Mouse (Mus musculus): ENCODE measurements at regions not wholly inside any gene's neighbourhood (a gene's known extent, or its start where the extent isn't known, plus 50 kb on each side); places are given as distances from the start of the nearest gene placed in this dataset.

DNA sequence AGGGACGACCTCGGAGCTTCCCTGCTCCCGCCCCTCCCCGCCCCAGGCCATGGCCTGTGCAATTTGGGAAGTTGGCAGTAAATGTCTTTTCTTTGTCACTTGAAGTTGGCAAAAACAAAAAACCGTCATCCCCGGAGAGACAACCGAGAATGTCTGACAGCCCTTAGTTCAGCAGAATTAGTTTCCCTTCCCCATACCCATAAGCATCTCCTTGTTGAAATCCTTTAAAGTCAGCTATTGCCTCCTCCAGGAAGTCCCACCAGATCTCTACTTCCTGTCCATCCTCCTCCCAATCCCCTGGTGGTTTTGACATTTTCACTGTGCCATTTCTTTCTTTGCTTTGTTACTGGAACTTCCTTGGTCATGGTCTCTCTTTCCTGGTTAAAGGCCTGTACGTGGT, 54.8 kb downstream of the Foxb1 start:
- no peak for DNase-seq
- intact Hi-C loops (cut with DNase I) = no loop called here
- TF ChIP-seq CTCF (IDR thresholded peaks at IDR 0.05) = no peak
- no peak overlapping the region for H3K27ac ChIP-seq
- H3K4me3 ChIP-seq = no peak overlapping the region

DNA sequence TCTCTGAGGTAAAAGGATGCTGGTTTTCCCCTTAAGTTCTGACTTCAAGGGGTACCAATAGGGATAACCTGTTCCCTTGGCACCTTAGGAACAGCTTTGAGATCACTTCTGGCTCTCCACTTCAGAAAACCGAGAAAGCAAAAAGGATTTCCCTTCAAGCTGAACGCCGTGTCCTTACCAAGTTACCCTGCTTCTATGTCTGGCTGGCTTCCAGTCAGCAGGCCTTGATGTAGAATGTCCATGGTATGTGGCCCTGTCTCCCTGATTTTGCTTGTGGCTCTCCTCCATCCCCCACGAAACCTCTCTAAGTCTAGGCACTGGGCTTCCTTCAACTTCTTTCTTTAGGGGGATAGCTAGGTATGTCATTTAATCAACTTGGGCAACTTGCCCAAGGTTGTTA, 55.7 kb downstream of the Foxb1 start:
- no peak overlapping the region for H3K27ac ChIP-seq
- DNase-seq = no peak
- TF ChIP-seq CTCF (IDR thresholded peaks at IDR 0.05) = no peak
- H3K4me3 ChIP-seq = no peak overlapping the region
- intact Hi-C loops (cut with DNase I) = no loop called here

DNA sequence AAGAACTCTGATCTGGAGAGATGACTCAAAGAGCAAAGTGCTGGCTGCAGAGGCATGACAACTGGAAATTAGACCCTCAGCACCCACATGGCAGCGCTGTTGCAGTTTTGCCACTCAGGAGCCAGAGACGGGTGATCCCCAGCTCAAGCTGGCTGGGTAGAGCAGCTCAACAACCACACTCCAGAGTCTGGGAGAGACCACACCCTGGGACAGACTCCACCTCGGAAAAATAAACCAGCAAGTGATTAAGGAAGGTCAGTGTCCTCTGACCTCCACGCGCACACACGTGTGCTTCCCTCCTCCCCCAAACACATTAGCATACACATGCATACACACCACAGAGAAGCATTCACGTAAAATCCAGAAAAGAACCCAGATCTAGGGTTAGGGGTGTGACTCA, 57.0 kb downstream of the Foxb1 start:
- Histone ChIP-seq H3K4me3 (no peak overlapping the region), H3K27ac (no peak overlapping the region)
- intact Hi-C loops (cut with DNase I) = no loop called here
- TF ChIP-seq CTCF (IDR thresholded peaks at IDR 0.05) = no peak
- DNase-seq = no peak

DNA sequence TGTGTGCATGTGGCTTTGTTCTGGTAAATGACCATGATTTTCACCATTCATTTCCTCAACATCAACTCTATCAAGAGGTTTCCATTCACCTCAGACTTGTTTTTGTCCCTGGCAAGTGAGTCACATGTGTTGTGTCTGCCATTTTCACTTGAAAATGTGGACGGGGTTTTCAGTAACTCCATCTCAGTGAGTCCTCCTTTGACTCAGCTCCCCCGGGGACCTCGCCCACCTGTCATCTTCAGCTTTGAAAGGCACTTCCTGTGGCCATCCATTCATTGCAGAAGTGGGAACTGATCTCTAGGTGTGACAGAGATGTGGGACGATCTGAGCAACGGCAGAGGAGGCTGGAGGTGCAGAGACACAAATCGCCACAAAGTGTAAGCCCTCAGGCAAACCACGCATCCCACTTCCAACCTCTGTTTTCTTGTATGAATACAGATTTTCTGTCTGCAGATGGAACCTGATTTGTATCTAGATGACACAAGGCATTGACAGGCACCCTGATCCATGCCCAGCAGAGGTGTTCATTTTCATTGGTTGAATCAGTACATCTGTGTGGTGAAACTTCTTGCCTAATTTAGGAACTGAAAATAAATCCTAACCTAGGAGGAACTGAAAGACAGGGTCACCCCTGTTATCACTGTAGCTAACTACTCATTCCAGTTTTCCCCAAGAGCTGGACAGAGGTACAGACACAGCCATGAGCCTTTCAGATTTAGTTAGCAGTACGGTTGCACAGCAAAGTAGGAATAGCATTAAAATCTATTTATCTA, 58.4 kb downstream of the Foxb1 start:
- intact Hi-C loops (cut with DNase I) = no loop called here
- no peak for DNase-seq
- no peak overlapping the region for H3K27ac ChIP-seq
- TF ChIP-seq CTCF (IDR thresholded peaks at IDR 0.05) = no peak
- H3K4me3 ChIP-seq = no peak overlapping the region

DNA sequence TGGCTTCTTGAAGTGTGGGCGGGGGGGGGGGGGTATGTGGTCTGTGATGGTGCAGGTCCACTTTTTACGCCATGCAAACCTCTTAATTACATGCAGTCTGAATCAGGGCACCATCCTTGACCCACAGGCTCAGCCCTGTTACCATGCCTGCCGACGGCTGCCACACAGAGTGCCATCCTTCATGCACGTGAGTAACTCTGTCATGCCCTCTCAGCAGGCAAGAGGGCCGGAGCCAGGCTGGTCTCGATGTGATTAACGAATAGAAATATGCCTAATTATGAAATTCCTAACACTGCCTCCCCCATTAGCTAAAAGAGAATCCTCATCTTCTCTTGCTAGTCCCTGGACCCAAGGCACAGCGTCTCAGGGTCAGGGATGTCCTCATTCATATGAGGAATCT, 60.0 kb downstream of the Foxb1 start:
- H3K4me3 ChIP-seq = no peak overlapping the region
- intact Hi-C loops (cut with DNase I) = no loop called here
- no peak for DNase-seq
- no peak overlapping the region for H3K27ac ChIP-seq
- TF ChIP-seq CTCF (IDR thresholded peaks at IDR 0.05) = no peak

DNA sequence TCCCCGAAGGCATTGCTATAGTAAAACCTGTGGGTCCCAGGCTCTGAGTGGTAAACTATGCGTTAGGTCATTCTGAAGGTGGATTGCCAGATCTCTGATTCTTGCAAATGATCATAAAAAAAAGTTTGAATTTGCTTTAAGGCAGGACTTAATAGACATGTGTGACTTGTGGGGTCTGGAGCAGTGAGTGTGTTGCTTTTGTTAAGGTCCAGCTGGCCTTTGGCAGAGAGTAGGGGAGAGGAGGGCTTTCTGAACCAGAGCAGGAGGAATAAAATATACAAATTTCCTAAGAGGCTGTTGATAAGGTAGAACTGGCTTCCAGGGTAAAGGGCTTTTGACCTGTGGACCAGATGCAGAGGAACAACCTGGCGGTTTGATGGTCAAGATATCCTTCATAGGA, 69.0 kb downstream of the Foxb1 start:
- no peak overlapping the region for H3K27ac ChIP-seq
- H3K4me3 ChIP-seq = no peak overlapping the region
- intact Hi-C loops (cut with DNase I) = no loop called here
- DNase-seq = no peak
- TF ChIP-seq CTCF (IDR thresholded peaks at IDR 0.05) = no peak

DNA sequence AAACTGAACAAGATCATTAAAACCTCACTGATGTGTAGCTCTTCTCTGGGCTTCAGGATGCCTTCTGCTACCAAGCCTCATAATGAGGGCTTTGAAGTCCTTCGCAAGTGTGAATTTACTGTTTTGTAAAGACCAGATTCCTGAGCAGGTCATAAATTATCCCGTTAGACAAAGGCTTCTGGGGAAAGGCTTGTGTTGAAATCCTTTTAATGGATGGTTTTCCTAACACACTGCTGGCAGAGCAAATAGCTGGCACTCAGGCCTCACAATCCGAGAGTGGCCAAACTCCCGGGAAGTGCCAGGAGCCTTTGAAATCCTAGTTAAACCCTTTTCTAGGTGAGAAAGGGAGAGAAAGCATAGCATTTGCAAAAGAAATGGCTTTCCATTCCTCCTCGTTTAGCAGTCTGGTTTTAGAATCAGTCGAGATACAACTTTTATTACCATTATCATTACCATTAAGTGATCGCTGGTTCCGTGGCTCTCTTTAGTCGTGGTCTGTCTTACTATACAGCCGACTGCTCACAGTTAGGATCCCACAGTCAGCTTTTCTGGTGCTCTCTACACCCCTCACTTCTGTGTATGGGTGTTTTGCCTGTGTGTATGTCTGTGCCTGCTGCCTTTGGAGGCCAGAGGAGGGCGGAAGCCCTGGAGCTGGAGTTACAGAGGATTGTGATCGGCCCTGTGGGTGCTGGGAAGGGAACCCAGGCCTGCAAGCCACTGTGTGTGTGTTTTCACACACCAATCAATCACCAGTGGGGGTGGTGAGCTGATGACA, 73.2 kb downstream of the Foxb1 start:
- no peak overlapping the region for H3K27ac ChIP-seq
- no peak overlapping the region for H3K4me3 ChIP-seq
- DNase-seq = no peak
- intact Hi-C loops (cut with DNase I) = no loop called here
- TF ChIP-seq CTCF (IDR thresholded peaks at IDR 0.05) = no peak

DNA sequence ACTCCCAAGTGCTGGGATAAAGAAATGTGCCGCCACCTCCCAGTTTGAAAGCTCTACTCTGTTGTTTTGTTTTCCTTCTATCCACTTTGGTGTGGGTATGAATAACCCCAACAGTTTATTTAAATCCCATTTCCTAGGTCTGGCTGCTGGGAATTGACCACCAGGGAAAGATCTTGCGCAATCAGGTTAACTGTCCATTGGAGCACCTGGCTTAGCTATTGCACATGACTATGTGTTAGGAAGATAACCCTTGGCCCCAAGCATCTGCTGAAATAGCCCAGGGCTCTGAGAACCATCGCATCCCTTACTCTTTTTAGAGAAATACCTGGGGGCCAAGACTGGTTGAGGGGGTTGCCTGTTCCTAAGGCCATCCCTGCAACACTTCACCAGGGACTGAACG, 74.0 kb downstream of the Foxb1 start:
- intact Hi-C loops (cut with DNase I) = no loop called here
- Histone ChIP-seq H3K4me3 (no peak overlapping the region), H3K27ac (no peak overlapping the region)
- DNase-seq = no peak
- TF ChIP-seq CTCF (IDR thresholded peaks at IDR 0.05) = no peak

DNA sequence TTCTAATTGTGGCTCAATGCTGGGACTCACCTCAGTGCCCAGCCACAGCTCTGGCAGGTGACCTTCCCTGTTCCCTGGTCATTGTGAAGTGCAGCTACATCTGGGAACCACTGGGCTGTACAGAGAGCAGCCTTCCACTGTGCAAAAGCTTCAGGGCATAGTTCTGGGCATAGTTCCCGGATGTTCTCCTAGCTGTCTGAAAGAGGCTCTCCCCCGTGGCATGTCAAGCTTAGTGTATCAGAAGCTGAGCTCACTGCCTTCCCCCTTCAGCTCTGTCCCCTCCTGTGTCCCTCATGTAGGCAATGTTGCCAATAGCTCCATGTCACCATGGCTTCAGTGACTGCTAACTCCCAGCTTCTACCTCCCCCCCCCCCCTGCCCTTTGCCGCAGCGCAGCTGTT, 75.1 kb downstream of the Foxb1 start:
- intact Hi-C loops (cut with DNase I) = no loop called here
- no peak for TF ChIP-seq CTCF (IDR thresholded peaks at IDR 0.05)
- H3K27ac ChIP-seq = no peak overlapping the region
- H3K4me3 ChIP-seq = no peak overlapping the region
- no peak for DNase-seq

DNA sequence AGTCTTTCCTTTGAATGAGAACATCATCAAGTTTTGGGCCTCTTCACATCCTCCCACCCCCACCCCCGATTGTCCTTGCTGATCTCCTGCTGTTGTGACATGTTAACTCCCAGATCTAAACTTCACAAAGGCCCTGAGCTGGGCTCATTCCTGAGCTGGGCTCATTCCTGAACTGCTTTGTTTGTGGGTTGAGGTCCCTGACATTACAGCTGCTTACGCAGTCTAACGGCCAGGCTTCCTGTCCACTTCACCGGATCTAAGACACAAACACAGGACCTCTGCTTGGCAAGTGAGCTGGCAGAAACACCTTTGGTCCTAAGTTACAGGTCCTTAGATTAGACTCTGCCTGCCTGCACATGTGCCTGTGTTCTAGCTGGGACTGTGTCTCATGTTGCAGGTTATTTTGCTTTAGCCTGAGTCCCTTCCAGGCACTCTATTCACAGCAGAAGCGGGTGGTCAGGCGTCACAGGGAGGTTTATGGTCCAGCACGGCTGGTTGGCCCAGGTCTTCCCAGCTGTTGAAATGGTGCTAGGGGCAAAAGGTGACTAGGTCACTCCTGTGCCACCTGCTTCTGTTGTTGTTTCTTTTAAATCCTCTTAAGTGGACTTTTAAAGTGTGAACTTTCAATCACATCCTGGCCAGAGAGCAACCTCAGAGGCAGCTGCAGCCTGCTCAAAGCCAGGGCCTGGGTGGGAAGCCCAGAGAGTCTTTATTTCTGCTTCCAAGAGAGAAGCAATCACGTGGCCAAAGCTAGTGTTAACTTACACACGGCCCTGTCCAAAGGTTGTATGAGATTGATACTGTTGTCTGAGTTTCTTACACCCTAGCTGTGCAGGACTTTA, 79.1 kb downstream of the Foxb1 start:
- intact Hi-C loops (cut with DNase I) = no loop called here
- DNase-seq = peak; percentile 37
- Histone ChIP-seq H3K4me3 (0 out of 2 replicates have a peak overlapping the region, but pooled peaks have one; percentile 5), H3K27ac (peak overlapping the region; percentile 31; the same call in 1 of the 2 replicates)
- no peak for TF ChIP-seq CTCF (IDR thresholded peaks at IDR 0.05)

DNA sequence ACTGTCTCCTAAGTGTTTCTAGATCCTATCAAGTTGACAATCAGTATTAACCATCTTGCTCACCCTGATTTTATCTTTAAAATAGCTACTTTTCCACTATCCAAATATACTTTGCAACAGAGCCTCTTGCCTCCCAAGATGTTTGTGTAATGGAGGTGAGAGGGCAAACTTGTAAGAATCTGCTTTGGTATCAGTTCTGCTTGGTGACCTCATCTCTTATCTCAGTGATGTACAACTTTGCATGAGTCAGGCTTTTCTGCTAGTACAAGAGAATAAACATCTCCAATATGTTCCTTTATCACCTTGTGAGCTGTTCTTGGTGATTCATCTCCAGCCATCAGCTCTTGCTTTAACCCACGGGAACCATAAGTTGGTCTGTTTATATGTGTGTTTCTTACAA, 82.1 kb downstream of the Foxb1 start:
- intact Hi-C loops (cut with DNase I) = no loop called here
- TF ChIP-seq CTCF (IDR thresholded peaks at IDR 0.05) = no peak
- Histone ChIP-seq H3K4me3 (no peak overlapping the region), H3K27ac (no peak overlapping the region)
- no peak for DNase-seq

DNA sequence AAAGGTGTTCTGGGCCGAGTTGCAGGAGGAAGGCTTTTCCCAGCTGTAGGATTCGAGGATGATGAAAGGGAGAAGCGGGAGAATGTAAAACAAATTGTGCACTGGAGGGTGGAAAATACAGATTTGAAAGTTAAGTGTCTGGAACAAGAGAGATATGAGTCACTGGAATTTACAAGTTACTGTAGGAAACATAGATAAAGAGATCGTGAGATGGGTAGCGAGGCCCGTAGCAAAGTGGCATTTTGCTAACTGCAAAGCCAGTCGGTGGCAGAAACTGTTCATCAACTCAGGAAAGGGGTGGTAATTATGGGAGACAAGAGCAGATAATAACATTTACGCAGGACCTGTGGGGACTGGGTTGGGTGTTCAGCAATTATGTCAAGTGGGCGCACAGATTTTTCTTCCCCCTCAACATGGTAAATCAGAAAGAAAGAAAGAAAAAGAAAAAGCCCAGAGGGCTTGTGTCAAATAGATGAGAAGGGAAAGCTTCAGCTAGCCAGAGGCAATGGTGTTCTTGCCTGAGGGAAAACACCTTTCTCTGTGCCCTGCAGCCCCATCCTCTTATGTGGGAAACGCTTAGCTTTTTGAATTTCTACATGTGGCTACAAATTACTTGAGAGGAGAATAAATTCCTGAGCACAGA, 87.2 kb downstream of the Foxb1 start:
- TF ChIP-seq CTCF (IDR thresholded peaks at IDR 0.05) = no peak
- intact Hi-C loops (cut with DNase I) = no loop called here
- no peak overlapping the region for H3K4me3 ChIP-seq
- DNase-seq = no peak
- no peak overlapping the region for H3K27ac ChIP-seq

All from gastrocnemius, adult 2 months (tissue).